Mouse (Mus musculus): Measurements from ENCODE around the gene Fkbp8. TPM values are rescaled to one million over a fixed set of nuclear protein-coding genes. Genes with fewer than 3 reads are reported as not detected.

The Fkbp8 gene
- total and polyA plus RNA-seq, 3 experiments = 176 to 266 (median 178) TPM

DNA sequence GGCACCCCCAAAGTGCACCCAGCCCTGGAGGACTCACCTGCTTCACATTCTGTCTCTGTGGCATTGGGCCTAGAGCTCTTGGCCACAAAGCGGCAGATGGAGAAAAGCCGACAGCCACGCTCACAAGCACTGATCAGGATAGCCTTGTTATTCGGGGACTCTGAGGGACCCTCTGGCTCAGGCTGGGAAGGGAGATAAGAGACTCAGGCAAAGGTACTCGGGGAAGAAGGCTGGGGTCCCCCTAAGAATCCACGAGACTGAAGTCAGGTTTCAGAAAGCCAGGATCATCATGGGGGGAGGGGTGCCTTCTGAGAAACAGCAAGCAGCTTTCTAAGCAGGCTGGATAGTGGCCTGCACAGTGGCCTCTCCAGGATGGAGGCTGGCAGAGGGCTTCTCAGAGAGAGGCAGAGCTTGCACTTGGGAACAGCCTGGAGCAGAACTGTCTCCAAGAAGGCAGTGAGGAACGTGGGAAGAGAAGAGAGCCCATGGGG is 41.3 kb upstream of the Fkbp8 start:
- DNase-seq (ENCODE audit: extremely low read depth) = no peak
- Histone ChIP-seq H3K27ac (ENCODE audit: insufficient read depth, low read depth) (no peak overlapping the region), H3K4me2 (ENCODE audit: insufficient read depth, low read depth, poor library complexity, severe bottlenecking) (no peak overlapping the region), H3K4me1 (ENCODE audit: control insufficient read depth in 1 of 2, insufficient read depth in 2 of 2) (peaks cover 10 to 20% of the 10 kb centered on the region in 2 experiments), H3K9me3 (replicated peaks; ENCODE audit: low read length) (no peaks in the 10 kb centered on the region), H3K27me3 (replicated peaks) (peaks cover 96% of the 10 kb centered on the region), H3K9ac (ENCODE audit: insufficient read depth, low read depth) (no peak overlapping the region), H3K36me3 (replicated peaks in 1 of 2; ENCODE audit: control insufficient read depth in 1 of 2, insufficient read depth in 1 of 2, low read length in 1 of 2) (no peaks in the 10 kb centered on the region), H3K79me2 (replicated peaks; ENCODE audit: control insufficient read depth, extremely low read depth, insufficient read depth, poor library complexity, severe bottlenecking) (no peaks in the 10 kb centered on the region), H3K4me3 (replicated peaks in 1 of 3; ENCODE audit: low read depth in 2 of 3, low read length in 2 of 3, poor library complexity in 1 of 3) (no peak overlapping the region)
- no peak for TF ChIP-seq ZKSCAN1 (IDR thresholded peaks at IDR 0.05; ENCODE audit: borderline replicate concordance, low read depth, low read length)
- TF ChIP-seq JUN (IDR thresholded peaks at IDR 0.05; ENCODE audit: insufficient read depth, low read depth, low read length) = no peak
- no peak for TF ChIP-seq IRF4 (IDR thresholded peaks at IDR 0.05; ENCODE audit: low read depth, low read length)
- TF ChIP-seq MYC (IDR thresholded peaks at IDR 0.05; ENCODE audit: low read depth, low read length) = no peak
- TF ChIP-seq NRF1 (IDR thresholded peaks at IDR 0.05; ENCODE audit: low read depth, low read length) = no peak
- no peak for TF ChIP-seq ZMIZ1 (IDR thresholded peaks at IDR 0.05; ENCODE audit: low read depth, low read length)
- TF ChIP-seq BHLHE40 (IDR thresholded peaks at IDR 0.05; ENCODE audit: low read depth, low read length) = no peak
- TF ChIP-seq PAX5 (IDR thresholded peaks at IDR 0.05; ENCODE audit: low read length) = no peak
- no peak for TF ChIP-seq SIN3A (IDR thresholded peaks at IDR 0.05; ENCODE audit: low read length)
- no peak for TF ChIP-seq RCOR1 (conservative IDR thresholded peaks at IDR 0.05; ENCODE audit: low read depth, low read length)
- TF ChIP-seq POLR2AphosphoS2 (IDR thresholded peaks at IDR 0.05; ENCODE audit: low read depth, low read length) = no peak
- TF ChIP-seq RAD21 (IDR thresholded peaks at IDR 0.05; ENCODE audit: low read depth, low read length) = no peak
- no peak for TF ChIP-seq MAX (IDR thresholded peaks at IDR 0.05; ENCODE audit: low read length)
- in situ Hi-C loops (cut with MboI; ENCODE audit: low pct_ligation_motif_present, low pct_unique_long_range_greater_than_20kb, low sequenced_read_pairs) = no loop called here
- dilution Hi-C loops (cut with MboI; ENCODE audit: extremely low pct_ligation_motif_present, extremely low pct_unique_long_range_greater_than_20kb, low sequenced_read_pairs) = no loop called here

DNA sequence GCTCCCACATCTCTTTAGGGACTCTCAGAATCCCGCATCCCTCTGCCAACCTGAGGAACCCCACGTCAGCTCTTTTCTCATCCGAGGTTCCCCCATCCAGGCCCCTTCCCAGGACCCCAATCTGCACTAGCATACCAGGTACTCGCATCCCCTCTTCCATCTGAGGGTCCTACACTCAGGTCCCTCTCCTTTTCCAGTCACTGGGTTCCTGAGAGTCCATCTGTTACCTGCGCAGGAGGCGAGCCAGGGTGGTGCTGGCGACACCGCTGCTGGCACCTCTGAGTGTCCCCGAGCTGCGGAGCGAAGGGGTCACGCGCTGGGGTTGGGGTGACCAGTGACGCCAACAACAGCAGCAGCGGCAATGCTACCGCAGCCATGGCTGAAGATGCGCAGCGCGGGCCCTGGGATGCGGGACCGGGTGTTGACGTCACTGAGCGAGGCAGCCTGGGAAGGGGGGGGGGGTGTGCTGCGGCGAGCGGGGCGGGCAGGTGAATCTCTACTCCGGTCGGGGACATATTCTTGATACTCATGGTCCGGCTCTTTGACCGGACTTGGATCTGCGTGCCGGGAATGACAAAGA is 40.5 kb upstream of the Fkbp8 start, which contains the start of gene Tmem59l:
Gene Tmem59l, minus strand, starts transcription at position 418 of the 580 bp plus-strand sequence.
- Histone ChIP-seq H3K4me1 (ENCODE audit: control insufficient read depth in 1 of 2, insufficient read depth in 2 of 2) (peaks cover 10 to 20% of the 10 kb centered on the region in 2 experiments), H3K9me3 (replicated peaks; ENCODE audit: low read length) (no peaks in the 10 kb centered on the region), H3K4me3 (replicated peaks in 1 of 3; ENCODE audit: low read depth in 2 of 3, low read length in 2 of 3, poor library complexity in 1 of 3) (peak within 1 kb of the TSS in 1 of 3 experiments; percentile 9), H3K36me3 (replicated peaks in 1 of 2; ENCODE audit: control insufficient read depth in 1 of 2, insufficient read depth in 1 of 2, low read length in 1 of 2) (no peaks in the 10 kb centered on the region), H3K4me2 (ENCODE audit: insufficient read depth, low read depth, poor library complexity, severe bottlenecking) (peak within 1 kb of the TSS; percentile 26), H3K27ac (ENCODE audit: insufficient read depth, low read depth) (no peak within 1 kb of the TSS), H3K27me3 (replicated peaks) (peaks cover 96% of the 10 kb centered on the region), H3K9ac (ENCODE audit: insufficient read depth, low read depth) (no peak within 1 kb of the TSS), H3K79me2 (replicated peaks; ENCODE audit: control insufficient read depth, extremely low read depth, insufficient read depth, poor library complexity, severe bottlenecking) (no peaks in the 10 kb centered on the region)
- in situ Hi-C loops (cut with MboI; ENCODE audit: low pct_ligation_motif_present, low pct_unique_long_range_greater_than_20kb, low sequenced_read_pairs) (no loop called here), dilution Hi-C loops (cut with MboI; ENCODE audit: extremely low pct_ligation_motif_present, extremely low pct_unique_long_range_greater_than_20kb, low sequenced_read_pairs) (no loop called here)
- no peak for DNase-seq (ENCODE audit: extremely low read depth)
- no peak for TF ChIP-seq BHLHE40 (IDR thresholded peaks at IDR 0.05; ENCODE audit: low read depth, low read length)
- no peak for TF ChIP-seq MYC (IDR thresholded peaks at IDR 0.05; ENCODE audit: low read depth, low read length)
- no peak for TF ChIP-seq CTCF (conservative IDR thresholded peaks at IDR 0.05 in 1 of 2, IDR thresholded peaks at IDR 0.05 in 1 of 2; ENCODE audit: low read depth in 2 of 2, low read length in 2 of 2)
- TF ChIP-seq RCOR1 (conservative IDR thresholded peaks at IDR 0.05; ENCODE audit: low read depth, low read length) = no peak
- TF ChIP-seq EP300 (IDR thresholded peaks at IDR 0.05; ENCODE audit: low read length) = no peak
- TF ChIP-seq HCFC1 (IDR thresholded peaks at IDR 0.05; ENCODE audit: low read depth, low read length) = no peak
- no peak for TF ChIP-seq MAX (IDR thresholded peaks at IDR 0.05; ENCODE audit: low read length)
- no peak for TF ChIP-seq PAX5 (IDR thresholded peaks at IDR 0.05; ENCODE audit: low read length)
- no peak for TF ChIP-seq MEF2A (IDR thresholded peaks at IDR 0.05; ENCODE audit: borderline replicate concordance, low read depth, low read length)
- TF ChIP-seq ELF1 (IDR thresholded peaks at IDR 0.05; ENCODE audit: low read depth, low read length) = no peak
- no peak for TF ChIP-seq ZNF384 (IDR thresholded peaks at IDR 0.05; ENCODE audit: low read depth, low read length)
- TF ChIP-seq MXI1 (IDR thresholded peaks at IDR 0.05; ENCODE audit: low read depth, low read length) = no peak
- no peak for TF ChIP-seq JUND (conservative IDR thresholded peaks at IDR 0.05; ENCODE audit: low read depth, low read length)
- no peak for TF ChIP-seq UBTF (IDR thresholded peaks at IDR 0.05; ENCODE audit: low read depth, low read length)
